Mouse (Mus musculus): ENCODE results near the gene Mcm5. TPM values are rescaled to one million over a fixed set of nuclear protein-coding genes. Genes with fewer than 3 reads are reported as not detected.

Mcm5 gene
- polyA plus RNA-seq, 1 experiment from 2014 or later = 171 TPM

- peaks cover 21% of the 10 kb centered on the region for H3K4me1 ChIP-seq (replicated peaks; ENCODE audit: control insufficient read depth, insufficient read depth, low read length)
- peak overlapping the region; percentile 95 for H3K27ac ChIP-seq (ENCODE audit: low read length)
- no peaks in the 10 kb centered on the region for H3K27me3 ChIP-seq (ENCODE audit: control insufficient read depth, insufficient read depth, low read depth, low read length)
- H3K9me3 ChIP-seq (ENCODE audit: control insufficient read depth, low read length) = no peaks in the 10 kb centered on the region
- H3K4me3 ChIP-seq (ENCODE audit: low read length) = peak overlapping the region; percentile 23
- peak overlapping the region; percentile 48 for H3K9ac ChIP-seq (ENCODE audit: low read length)
- ATAC-seq (ENCODE audit: low read depth) = peak; percentile 72
- H3K4me2 ChIP-seq (ENCODE audit: low read depth, low read length) = peak overlapping the region; percentile 45
- WGBS = 2% methylated on average over 6 of the region's 6 CpGs
- H3K36me3 ChIP-seq (ENCODE audit: control insufficient read depth, insufficient read depth, low read length) = no peaks in the 10 kb centered on the region
Measured at GRCm38 (mm10) chr8:75088989-75089881, 20.1 kb upstream of the Mcm5 start.

GRCm38 (mm10) chr8:75090781-75091365, 18.5 kb upstream of the Mcm5 start:
- Histone ChIP-seq H3K27me3 (ENCODE audit: control insufficient read depth, insufficient read depth, low read depth, low read length) (no peaks in the 10 kb centered on the region), H3K4me2 (ENCODE audit: low read depth, low read length) (no peak overlapping the region), H3K27ac (ENCODE audit: low read length) (no peak overlapping the region), H3K4me1 (replicated peaks; ENCODE audit: control insufficient read depth, insufficient read depth, low read length) (peaks cover 21% of the 10 kb centered on the region), H3K4me3 (ENCODE audit: low read length) (no peak overlapping the region), H3K9ac (ENCODE audit: low read length) (no peak overlapping the region), H3K36me3 (ENCODE audit: control insufficient read depth, insufficient read depth, low read length) (peaks cover 1% of the 10 kb centered on the region; the same call in 1 of the 2 replicates), H3K9me3 (ENCODE audit: control insufficient read depth, low read length) (no peaks in the 10 kb centered on the region)
- WGBS = 74% methylated on average over 4 of the region's 4 CpGs
- no peak for ATAC-seq (ENCODE audit: low read depth)

- peaks cover 6% of the 10 kb centered on the region for H3K36me3 ChIP-seq (ENCODE audit: control insufficient read depth, insufficient read depth, low read length)
- peak within 1 kb of the TSS; percentile 86 for H3K9ac ChIP-seq (ENCODE audit: low read length)
- peak; percentile 92 for ATAC-seq (ENCODE audit: low read depth)
- H3K4me2 ChIP-seq (ENCODE audit: low read depth, low read length) = peak within 1 kb of the TSS; percentile 76
- no peaks in the 10 kb centered on the region for H3K27me3 ChIP-seq (ENCODE audit: control insufficient read depth, insufficient read depth, low read depth, low read length)
- WGBS = 0% methylated on average over 36 of the region's 36 CpGs
- H3K9me3 ChIP-seq (ENCODE audit: control insufficient read depth, low read length) = no peaks in the 10 kb centered on the region
- peak within 1 kb of the TSS; percentile 47; the same call in 1 of the 2 replicates for H3K27ac ChIP-seq (ENCODE audit: low read length)
- H3K4me1 ChIP-seq (replicated peaks; ENCODE audit: control insufficient read depth, insufficient read depth, low read length) = peaks cover 21% of the 10 kb centered on the region
- peak within 1 kb of the TSS; percentile 78 for H3K4me3 ChIP-seq (ENCODE audit: low read length)
Measured at GRCm38 (mm10) chr8:75093399-75094156, 15.8 kb upstream of the Mcm5 start, which contains the start of gene Hmox1. Hmox1 (plus strand) TSS chr8:75093621.

GRCm38 (mm10) chr8:75102956-75103355, 6.4 kb upstream of the Mcm5 start:
- no peak for ATAC-seq (ENCODE audit: low read depth)
- WGBS = 71% methylated on average over 4 of the region's 4 CpGs
- H3K4me3 ChIP-seq (ENCODE audit: low read length) = no peak overlapping the region
- H3K9ac ChIP-seq (ENCODE audit: low read length) = no peak overlapping the region
- H3K9me3 ChIP-seq (ENCODE audit: control insufficient read depth, low read length) = no peaks in the 10 kb centered on the region
- no peaks in the 10 kb centered on the region for H3K27me3 ChIP-seq (ENCODE audit: control insufficient read depth, insufficient read depth, low read depth, low read length)
- H3K27ac ChIP-seq (ENCODE audit: low read length) = no peak overlapping the region
- H3K36me3 ChIP-seq (ENCODE audit: control insufficient read depth, insufficient read depth, low read length) = peaks cover 5% of the 10 kb centered on the region; the same call in 1 of the 2 replicates
- no peak overlapping the region for H3K4me2 ChIP-seq (ENCODE audit: low read depth, low read length)
- no peaks in the 10 kb centered on the region for H3K4me1 ChIP-seq (replicated peaks; ENCODE audit: control insufficient read depth, insufficient read depth, low read length)

- Histone ChIP-seq H3K27me3 (ENCODE audit: control insufficient read depth, insufficient read depth, low read depth, low read length) (no peaks in the 10 kb centered on the region), H3K9ac (ENCODE audit: low read length) (no peak overlapping the region), H3K4me2 (ENCODE audit: low read depth, low read length) (no peak overlapping the region), H3K27ac (ENCODE audit: low read length) (no peak overlapping the region), H3K4me1 (replicated peaks; ENCODE audit: control insufficient read depth, insufficient read depth, low read length) (no peaks in the 10 kb centered on the region), H3K36me3 (ENCODE audit: control insufficient read depth, insufficient read depth, low read length) (peaks cover 5% of the 10 kb centered on the region; the same call in 1 of the 2 replicates), H3K9me3 (ENCODE audit: control insufficient read depth, low read length) (no peaks in the 10 kb centered on the region), H3K4me3 (ENCODE audit: low read length) (no peak overlapping the region)
- no peak for ATAC-seq (ENCODE audit: low read depth)
- WGBS = 56% methylated on average over 8 of the region's 8 CpGs
Measured at GRCm38 (mm10) chr8:75103376-75103878, 5.9 kb upstream of the Mcm5 start.

GRCm38 (mm10) chr8:75108527-75109235, 688 bp upstream of the Mcm5 start:
- ATAC-seq (ENCODE audit: low read depth) = peak; percentile 79
- Histone ChIP-seq H3K36me3 (ENCODE audit: control insufficient read depth, insufficient read depth, low read length) (peaks cover 17% of the 10 kb centered on the region), H3K4me2 (ENCODE audit: low read depth, low read length) (peak overlapping the region; percentile 64), H3K27me3 (ENCODE audit: control insufficient read depth, insufficient read depth, low read depth, low read length) (no peaks in the 10 kb centered on the region), H3K9ac (ENCODE audit: low read length) (peak overlapping the region; percentile 89), H3K27ac (ENCODE audit: low read length) (peak overlapping the region; percentile 84), H3K9me3 (ENCODE audit: control insufficient read depth, low read length) (no peaks in the 10 kb centered on the region), H3K4me1 (replicated peaks; ENCODE audit: control insufficient read depth, insufficient read depth, low read length) (peaks cover 11% of the 10 kb centered on the region), H3K4me3 (ENCODE audit: low read length) (peak overlapping the region; percentile 81)
- 0% methylated on average over 9 of the region's 9 CpGs for WGBS

GRCm38 (mm10) chr8:75110093-75110492, 724 bp downstream of the Mcm5 start:
- no peak for ATAC-seq (ENCODE audit: low read depth)

GRCm38 (mm10) chr8:75118505-75118904, 9.1 kb downstream of the Mcm5 start:
- no peaks in the 10 kb centered on the region for H3K27me3 ChIP-seq (ENCODE audit: control insufficient read depth, insufficient read depth, low read depth, low read length)
- no peaks in the 10 kb centered on the region for H3K4me1 ChIP-seq (replicated peaks; ENCODE audit: control insufficient read depth, insufficient read depth, low read length)
- H3K4me3 ChIP-seq (ENCODE audit: low read length) = no peak overlapping the region
- H3K36me3 ChIP-seq (ENCODE audit: control insufficient read depth, insufficient read depth, low read length) = peaks cover 64% of the 10 kb centered on the region
- 93% methylated on average over 1 of the region's 1 CpGs for WGBS
- ATAC-seq (ENCODE audit: low read depth) = no peak
- no peak overlapping the region for H3K4me2 ChIP-seq (ENCODE audit: low read depth, low read length)
- no peak overlapping the region for H3K27ac ChIP-seq (ENCODE audit: low read length)
- H3K9me3 ChIP-seq (ENCODE audit: control insufficient read depth, low read length) = no peaks in the 10 kb centered on the region
- H3K9ac ChIP-seq (ENCODE audit: low read length) = no peak overlapping the region

More at GRCm38 (mm10) chr8:75110093-75110492, 724 bp downstream of the Mcm5 start:
- H3K27ac ChIP-seq (ENCODE audit: low read length) = no peak overlapping the region
- peak overlapping the region; percentile 81 for H3K9ac ChIP-seq (ENCODE audit: low read length)
- peak overlapping the region; percentile 81 for H3K4me3 ChIP-seq (ENCODE audit: low read length)
- H3K9me3 ChIP-seq (ENCODE audit: control insufficient read depth, low read length) = no peaks in the 10 kb centered on the region
- no peaks in the 10 kb centered on the region for H3K27me3 ChIP-seq (ENCODE audit: control insufficient read depth, insufficient read depth, low read depth, low read length)
- peaks cover 11% of the 10 kb centered on the region for H3K4me1 ChIP-seq (replicated peaks; ENCODE audit: control insufficient read depth, insufficient read depth, low read length)
- WGBS = 6% methylated on average over 13 of the region's 13 CpGs
- peaks cover 27% of the 10 kb centered on the region for H3K36me3 ChIP-seq (ENCODE audit: control insufficient read depth, insufficient read depth, low read length)
- H3K4me2 ChIP-seq (ENCODE audit: low read depth, low read length) = peak overlapping the region; percentile 88

Data from lung, embryonic 16.5 days (tissue).